Mouse (Mus musculus) layer of hippocampus, postnatal 10 days (tissue): Measurements from ENCODE around the gene Pgm5. TPM values are rescaled to one million over a fixed set of nuclear protein-coding genes. Genes with fewer than 3 reads are reported as not detected.
"Not testable (repeated sequence)": the region's sequence is repeated elsewhere in the genome, so short reads cannot be mapped to it uniquely, and the experiment has no call there.

Source experiments
- DNase-seq, 2 experiments: peaks; one replicate each; pipeline ENCODE4 v3.0.0; 2021; ENCODE audit warnings: low spot score in 2 of 2
- total RNA-seq, 2 experiments: library from RNA; stranded (reverse); gene quantifications; 2 replicates each; pipeline ENCODE4 v1.2.3; 2021

Pgm5 gene
- total RNA-seq, 2 experiments from 2014 or later = 3.4 to 3.5 TPM

- DNase-seq = no peak
Measured at GRCm38 (mm10) chr19:24707071-24707906, 154.4 kb downstream of the Pgm5 start.

- DNase-seq = peak; percentile 25 to 57
Measured at GRCm38 (mm10) chr19:24705395-24705794, 156.3 kb downstream of the Pgm5 start.

GRCm38 (mm10) chr19:24704326-24704725 is 157.3 kb downstream of the Pgm5 start:
- no peak for DNase-seq

- DNase-seq = no peak
Measured at GRCm38 (mm10) chr19:24703680-24704079, 158.0 kb downstream of the Pgm5 start.

- not testable (repeated sequence) for DNase-seq
Measured at GRCm38 (mm10) chr19:24703168-24703567, 158.5 kb downstream of the Pgm5 start.

- DNase-seq = no peak
Measured at GRCm38 (mm10) chr19:24701716-24702115, 159.9 kb downstream of the Pgm5 start.

GRCm38 (mm10) chr19:24700664-24701063 is 161.0 kb downstream of the Pgm5 start:
- DNase-seq = no peak

GRCm38 (mm10) chr19:24699910-24700309 is 161.7 kb downstream of the Pgm5 start:
- DNase-seq = no peak

GRCm38 (mm10) chr19:24699196-24699595 is 162.5 kb downstream of the Pgm5 start:
- no peak for DNase-seq

- DNase-seq = no peak
Measured at GRCm38 (mm10) chr19:24698651-24699050, 163.0 kb downstream of the Pgm5 start.

- no peak for DNase-seq
Measured at GRCm38 (mm10) chr19:24697946-24698345, 163.7 kb downstream of the Pgm5 start.

- no peak for DNase-seq
Measured at GRCm38 (mm10) chr19:24692691-24693090, 169.0 kb downstream of the Pgm5 start.

- DNase-seq = no peak
Measured at GRCm38 (mm10) chr19:24689531-24689930, 172.1 kb downstream of the Pgm5 start.

GRCm38 (mm10) chr19:24688327-24688726 is 173.3 kb downstream of the Pgm5 start:
- DNase-seq = no peak

- DNase-seq = no peak
Measured at GRCm38 (mm10) chr19:24686411-24686810, 175.2 kb downstream of the Pgm5 start.

- no peak for DNase-seq
Measured at GRCm38 (mm10) chr19:24683016-24683720, 178.5 kb downstream of the Pgm5 start.

GRCm38 (mm10) chr19:24677242-24677984 is 184.2 kb downstream of the Pgm5 start:
- no peak for DNase-seq

- no peak for DNase-seq
Measured at GRCm38 (mm10) chr19:24676429-24676828, 185.2 kb downstream of the Pgm5 start.

- no peak for DNase-seq
Measured at GRCm38 (mm10) chr19:24673762-24674161, 187.9 kb downstream of the Pgm5 start, which contains the start of gene Tmem252. Gene Tmem252 (plus strand): TSS chr19:24674008.

- DNase-seq = no peak
Measured at GRCm38 (mm10) chr19:24673331-24673730, 188.3 kb downstream of the Pgm5 start.

- DNase-seq = no peak
Measured at GRCm38 (mm10) chr19:24672366-24672960, 189.2 kb downstream of the Pgm5 start.
